Mouse (Mus musculus): ENCODE measurements at regions not wholly inside any gene's neighbourhood (a gene's known extent, or its start where the extent isn't known, plus 50 kb on each side); places are given as distances from the start of the nearest gene placed in this dataset.
"Not testable (repeated sequence)": the region's sequence is repeated elsewhere in the genome, so short reads cannot be mapped to it uniquely, and the experiment has no call there.

DNA sequence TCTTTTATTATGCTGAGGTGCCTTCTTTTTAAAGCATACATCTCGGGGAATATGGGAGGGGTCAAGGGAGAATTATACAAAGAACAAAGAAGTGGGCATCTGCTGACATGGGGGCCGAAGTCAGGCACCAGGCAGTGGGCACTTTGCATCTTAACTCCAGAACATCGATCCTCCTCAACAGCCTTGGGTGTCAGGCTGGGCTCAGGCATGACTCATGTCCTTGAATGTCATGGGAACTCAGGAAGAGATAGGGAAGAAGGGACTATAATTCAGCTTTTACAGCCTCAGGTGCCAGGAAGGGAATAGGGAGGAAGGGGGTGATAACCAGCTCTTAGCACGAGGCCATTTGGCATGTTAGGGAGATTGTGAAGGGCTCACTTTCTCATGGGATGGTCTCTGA, 85.6 kb upstream of the Ptprz1 start:
- ATAC-seq (replicated peaks); H3K4me2 ChIP-seq (replicated peaks); H3K36me3 ChIP-seq; H3K27ac ChIP-seq (replicated peaks); H3K4me3 ChIP-seq; H3K9me3 ChIP-seq; H3K9ac ChIP-seq (replicated peaks); H3K27me3 ChIP-seq: not testable (repeated sequence)
- 90% methylated on average over 4 of the region's 4 CpGs for WGBS
- peaks cover 12% of the 10 kb centered on the region for H3K4me1 ChIP-seq

DNA sequence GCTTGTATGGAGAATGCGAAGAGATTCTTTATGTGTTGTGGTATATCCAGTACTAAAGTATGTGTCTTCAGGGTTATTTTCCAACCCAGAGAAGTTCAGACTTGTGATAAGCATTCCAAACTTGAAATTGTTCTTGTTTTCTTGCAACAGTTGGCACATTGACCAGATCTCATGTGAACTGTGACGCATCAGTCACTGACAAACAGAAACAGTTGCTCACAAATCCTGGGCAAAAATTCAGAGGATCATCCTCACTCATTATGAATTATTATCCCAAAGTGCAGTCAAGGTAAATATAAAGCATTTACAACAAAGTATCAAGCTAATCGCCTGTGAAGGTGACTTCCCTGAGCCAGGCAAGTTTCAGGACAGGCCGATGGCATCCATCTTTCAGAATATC, 83.5 kb upstream of the Ptprz1 start:
- 95% methylated on average over 4 of the region's 4 CpGs for WGBS
- no peaks in the 10 kb centered on the region for H3K9me3 ChIP-seq
- ATAC-seq (replicated peaks), result no peak

DNA sequence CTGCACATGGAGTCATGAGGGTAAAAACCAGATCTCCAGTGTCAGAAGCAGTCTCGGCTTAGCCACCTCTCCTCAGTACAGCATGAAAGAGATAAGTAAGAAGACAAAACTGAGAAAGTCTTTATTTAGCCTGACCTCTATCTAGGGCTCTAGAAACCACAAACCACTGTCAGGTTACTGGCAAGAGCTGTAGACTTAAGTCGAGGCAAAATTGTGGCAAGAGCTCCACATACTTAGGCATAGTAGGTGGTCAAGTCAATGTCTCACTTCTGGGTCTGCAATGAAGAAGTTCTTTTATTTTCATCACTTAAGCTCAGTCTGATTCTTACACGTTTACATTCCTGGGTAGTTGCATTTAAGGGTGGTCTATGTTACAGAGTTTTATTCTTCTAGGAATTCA, 82.7 kb upstream of the Ptprz1 start:
- H3K4me2 ChIP-seq (replicated peaks), result no peak overlapping the region
- H3K9ac ChIP-seq (replicated peaks), result no peak overlapping the region
- no peak overlapping the region for H3K4me3 ChIP-seq
- H3K27me3 ChIP-seq, result no peaks in the 10 kb centered on the region
- H3K36me3 ChIP-seq, result no peaks in the 10 kb centered on the region
- no peaks in the 10 kb centered on the region for H3K9me3 ChIP-seq
- H3K4me1 ChIP-seq, result peaks cover 25% of the 10 kb centered on the region
- WGBS, result 92% methylated on average over 3 of the region's 3 CpGs
- no peak for ATAC-seq (replicated peaks)
- no peak overlapping the region for H3K27ac ChIP-seq (replicated peaks)

More for the DNA sequence above, 83.5 kb upstream of the Ptprz1 start:
- Histone ChIP-seq H3K36me3 (no peaks in the 10 kb centered on the region), H3K27me3 (no peaks in the 10 kb centered on the region), H3K4me3 (no peak overlapping the region), H3K9ac (replicated peaks) (no peak overlapping the region), H3K4me1 (peaks cover 25% of the 10 kb centered on the region), H3K4me2 (replicated peaks) (no peak overlapping the region), H3K27ac (replicated peaks) (no peak overlapping the region)

DNA sequence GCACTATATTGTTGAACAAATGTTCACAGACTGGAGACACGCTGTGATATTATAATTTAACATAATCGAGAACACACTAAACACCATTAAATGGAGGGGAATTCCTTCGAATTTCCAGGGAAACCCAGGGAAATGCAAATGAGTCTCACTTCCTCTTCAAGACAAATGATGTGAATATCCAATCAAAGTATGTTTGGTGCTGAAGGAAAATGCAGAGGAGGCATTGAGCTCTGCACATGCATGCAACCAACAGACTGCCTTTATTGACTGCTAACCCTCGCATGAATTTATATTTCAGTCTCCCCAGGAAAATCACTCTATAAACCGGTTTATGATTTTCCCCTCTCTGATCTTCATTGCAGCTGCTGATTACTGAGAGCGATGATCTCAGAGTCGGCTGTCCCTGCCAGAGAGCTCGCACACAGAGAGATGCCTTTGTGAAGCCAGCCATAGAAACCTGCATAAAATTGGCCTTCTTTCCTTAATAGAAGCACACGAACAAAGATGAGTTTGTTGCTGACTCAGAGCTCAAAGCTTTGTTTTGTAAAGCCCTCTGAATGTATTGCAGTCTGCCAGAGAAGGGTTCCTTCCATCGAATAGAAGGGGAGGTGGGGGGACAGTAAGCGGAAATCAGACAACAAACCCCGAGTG, 81.1 kb upstream of the Ptprz1 start:
- H3K4me1 ChIP-seq, result peaks cover 25% of the 10 kb centered on the region
- 2% methylated on average over 12 of the region's 12 CpGs for WGBS
- no peaks in the 10 kb centered on the region for H3K36me3 ChIP-seq
- no peaks in the 10 kb centered on the region for H3K27me3 ChIP-seq
- H3K4me2 ChIP-seq (replicated peaks), result peak overlapping the region; percentile 37
- H3K4me3 ChIP-seq, result peak overlapping the region; percentile 10; the same call in 1 of the 2 replicates
- H3K9ac ChIP-seq (replicated peaks), result peak overlapping the region; percentile 20
- no peaks in the 10 kb centered on the region for H3K9me3 ChIP-seq
- peak; percentile 91 for ATAC-seq (replicated peaks)
- peak overlapping the region; percentile 88 for H3K27ac ChIP-seq (replicated peaks)

DNA sequence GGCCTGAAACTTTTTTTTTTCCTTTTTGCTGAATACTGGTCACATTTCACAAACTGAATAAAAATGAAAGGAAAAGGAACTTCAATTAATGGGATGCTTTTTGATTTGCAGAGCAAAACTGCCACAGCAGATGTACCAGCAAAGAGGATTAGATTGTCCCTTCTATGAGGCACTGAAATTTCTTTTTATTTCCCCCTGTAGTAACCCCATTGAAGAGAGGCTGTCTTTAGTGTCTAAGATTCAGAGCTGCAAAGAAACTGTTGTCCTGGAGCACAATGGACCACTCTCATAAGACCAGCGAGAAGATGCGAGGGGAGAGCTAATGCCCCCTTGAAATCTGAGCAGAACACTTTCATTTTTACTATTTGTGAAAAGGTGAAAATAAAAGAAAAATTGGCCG, 80.5 kb upstream of the Ptprz1 start:
- H3K4me1 ChIP-seq, result peaks cover 25% of the 10 kb centered on the region
- peak; percentile 54 for ATAC-seq (replicated peaks)
- peak overlapping the region; percentile 10; the same call in 1 of the 2 replicates for H3K4me3 ChIP-seq

DNA sequence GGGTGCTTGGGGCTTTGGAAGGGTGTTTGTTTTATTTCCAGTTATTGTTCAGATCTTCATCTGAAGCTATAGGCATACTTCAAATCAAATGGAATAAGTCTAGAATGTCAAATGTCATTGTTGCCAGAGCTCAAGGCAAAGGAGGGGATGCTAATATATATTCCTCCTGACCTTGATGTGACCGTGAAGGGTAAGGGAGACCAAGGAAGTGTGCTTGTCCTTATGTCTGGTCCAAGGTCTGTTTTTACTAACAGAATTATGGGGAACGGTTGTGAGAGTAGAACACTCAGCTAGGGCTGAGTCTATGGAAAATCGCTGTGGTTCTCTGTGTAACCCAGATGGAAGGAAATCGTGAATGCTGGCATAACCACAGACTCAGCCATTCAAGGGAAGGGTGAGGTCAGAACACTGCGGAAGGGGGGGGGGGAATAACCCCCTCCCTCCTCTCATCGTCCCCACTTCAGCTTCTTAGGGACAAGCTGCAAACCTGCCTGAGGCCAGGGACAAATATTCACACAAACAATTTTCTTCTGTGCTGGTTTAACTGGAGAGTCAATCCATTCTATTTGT, 79.9 kb upstream of the Ptprz1 start:
- Histone ChIP-seq H3K4me2 (replicated peaks) (peak overlapping the region; percentile 37; the same call in 1 of the 2 replicates), H3K36me3 (no peaks in the 10 kb centered on the region), H3K4me3 (no peak overlapping the region), H3K4me1 (peaks cover 25% of the 10 kb centered on the region), H3K9me3 (no peaks in the 10 kb centered on the region), H3K9ac (replicated peaks) (peak overlapping the region; percentile 8), H3K27ac (replicated peaks) (peak overlapping the region; percentile 88), H3K27me3 (no peaks in the 10 kb centered on the region)
- 2% methylated on average over 6 of the region's 6 CpGs for WGBS
- peak; percentile 71 for ATAC-seq (replicated peaks)

More for the DNA sequence above, 80.5 kb upstream of the Ptprz1 start:
- no peaks in the 10 kb centered on the region for H3K9me3 ChIP-seq
- H3K4me2 ChIP-seq (replicated peaks), result peak overlapping the region; percentile 37
- H3K27me3 ChIP-seq, result no peaks in the 10 kb centered on the region
- WGBS, result 7% methylated on average over 3 of the region's 3 CpGs
- peak overlapping the region; percentile 20; the same call in 1 of the 2 replicates for H3K9ac ChIP-seq (replicated peaks)
- H3K36me3 ChIP-seq, result no peaks in the 10 kb centered on the region
- H3K27ac ChIP-seq (replicated peaks), result peak overlapping the region; percentile 88

DNA sequence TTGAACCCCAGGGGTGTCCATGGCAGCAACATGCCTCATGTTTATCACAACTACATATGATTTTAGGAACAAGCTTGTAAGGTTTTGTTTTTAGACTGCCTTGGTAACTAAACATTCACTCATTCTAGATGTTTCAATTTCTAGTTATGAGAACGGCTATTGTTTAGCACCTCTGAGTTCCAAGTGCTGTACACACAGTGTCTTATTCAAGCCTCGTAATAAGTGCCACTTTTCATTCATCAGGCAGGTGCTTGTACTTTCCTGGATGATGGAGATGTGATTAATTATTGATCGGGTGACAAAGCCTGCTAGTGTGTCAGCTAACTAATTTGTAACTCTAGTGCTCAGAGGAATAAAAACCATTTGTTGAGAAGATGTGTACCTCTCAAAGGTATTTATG, 73.4 kb upstream of the Ptprz1 start:
- H3K27ac ChIP-seq (replicated peaks), result no peak overlapping the region
- H3K4me2 ChIP-seq (replicated peaks), result no peak overlapping the region
- H3K9ac ChIP-seq (replicated peaks), result no peak overlapping the region
- 18% methylated on average over 3 of the region's 3 CpGs for WGBS
- H3K4me1 ChIP-seq, result peaks cover 10% of the 10 kb centered on the region
- no peaks in the 10 kb centered on the region for H3K27me3 ChIP-seq
- no peak for ATAC-seq (replicated peaks)
- H3K9me3 ChIP-seq, result no peaks in the 10 kb centered on the region
- H3K36me3 ChIP-seq, result no peaks in the 10 kb centered on the region
- no peak overlapping the region for H3K4me3 ChIP-seq

DNA sequence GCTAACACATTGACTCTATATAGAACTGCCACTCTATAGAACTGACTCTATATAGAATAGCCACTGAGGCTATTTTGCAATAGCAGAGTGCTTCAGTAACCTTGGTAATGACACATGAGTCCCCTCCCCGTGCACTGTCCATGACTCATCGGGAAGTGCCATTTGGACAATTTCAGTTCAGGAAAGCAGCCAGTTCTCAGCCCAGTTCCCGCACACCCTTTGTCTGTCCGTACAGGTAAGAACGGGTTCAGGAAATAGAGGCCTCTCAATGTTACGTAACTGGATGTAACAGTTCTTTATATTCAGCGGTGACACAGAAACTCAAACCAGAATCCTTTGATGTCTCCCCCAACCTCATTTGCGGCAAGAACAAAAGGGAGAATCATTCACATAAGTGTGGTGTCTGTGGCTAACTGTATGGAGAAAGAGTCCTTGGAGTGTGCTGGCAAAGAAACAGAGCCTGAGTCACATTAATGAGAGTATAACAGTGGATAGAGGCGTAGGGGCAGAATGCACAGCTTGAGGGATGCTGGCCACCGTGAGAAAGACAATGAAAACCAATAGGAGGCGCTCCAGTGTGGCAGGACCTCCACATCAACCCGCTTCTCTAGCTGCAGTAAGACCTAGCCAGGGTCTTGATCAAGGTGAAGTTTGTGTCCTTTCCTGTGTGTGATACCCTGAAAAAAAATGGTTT, 72.8 kb upstream of the Ptprz1 start:
- Histone ChIP-seq H3K27me3 (no peaks in the 10 kb centered on the region), H3K4me3 (no peak overlapping the region), H3K9me3 (no peaks in the 10 kb centered on the region), H3K9ac (replicated peaks) (no peak overlapping the region), H3K4me1 (peaks cover 10% of the 10 kb centered on the region), H3K4me2 (replicated peaks) (no peak overlapping the region), H3K27ac (replicated peaks) (no peak overlapping the region), H3K36me3 (no peaks in the 10 kb centered on the region)
- peak; percentile 55; the same call in 1 of the 2 replicates for ATAC-seq (replicated peaks)
- WGBS, result 28% methylated on average over 12 of the region's 12 CpGs

DNA sequence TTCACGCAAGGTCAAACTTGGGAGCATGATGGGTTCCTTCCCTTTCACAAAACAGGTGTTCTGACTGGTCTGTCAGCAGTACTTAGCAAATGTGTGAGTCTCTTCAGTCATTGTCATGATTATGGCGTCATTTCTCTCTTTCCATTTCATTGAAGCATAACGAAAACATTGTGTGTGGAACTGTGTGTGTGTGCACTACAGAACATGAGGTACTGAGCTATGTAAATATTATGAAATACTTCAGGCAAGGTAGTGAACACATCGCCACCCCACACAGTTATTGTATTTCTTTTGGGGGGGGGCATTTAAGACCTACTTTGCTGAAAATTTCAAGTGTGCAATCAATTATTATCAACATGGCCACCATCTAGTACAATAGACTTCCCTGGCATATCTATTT, 71.4 kb upstream of the Ptprz1 start:
- H3K4me2 ChIP-seq (replicated peaks), result no peak overlapping the region
- ATAC-seq (replicated peaks), result no peak
- H3K27me3 ChIP-seq, result no peaks in the 10 kb centered on the region
- 82% methylated on average over 4 of the region's 4 CpGs for WGBS
- H3K4me3 ChIP-seq, result no peak overlapping the region
- no peak overlapping the region for H3K9ac ChIP-seq (replicated peaks)
- H3K27ac ChIP-seq (replicated peaks), result no peak overlapping the region
- no peaks in the 10 kb centered on the region for H3K36me3 ChIP-seq
- H3K9me3 ChIP-seq, result no peaks in the 10 kb centered on the region
- H3K4me1 ChIP-seq, result peaks cover 10% of the 10 kb centered on the region

DNA sequence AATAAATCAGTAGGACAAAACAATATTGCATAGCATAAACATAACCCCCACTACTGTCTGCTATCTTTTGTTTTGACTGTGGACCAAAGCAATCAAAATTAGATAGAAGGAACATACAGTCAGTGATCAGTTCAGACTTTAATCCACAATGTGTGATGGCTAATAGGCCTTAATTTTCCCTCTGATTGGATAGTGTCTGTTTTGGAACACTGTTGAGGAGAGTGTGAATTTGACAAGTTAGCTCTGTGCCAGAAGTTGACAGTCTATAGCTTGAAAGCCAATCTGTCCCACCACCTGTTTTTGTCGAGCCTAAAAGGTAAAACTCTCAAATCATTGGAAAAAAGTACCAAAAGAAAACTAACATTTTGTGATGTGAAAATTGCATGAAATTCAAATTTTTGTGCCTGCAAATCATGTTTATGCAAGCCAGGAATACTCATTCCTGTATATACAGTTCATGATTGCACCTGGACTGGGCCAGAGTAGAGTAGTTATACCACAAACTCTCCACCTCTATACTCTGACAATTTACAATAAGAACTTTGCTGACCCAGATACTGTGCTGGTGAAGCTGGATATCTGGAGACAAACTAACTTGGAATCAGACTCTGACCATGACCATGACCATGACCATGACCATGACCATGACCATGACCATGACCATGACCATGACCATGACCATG, 50.1 kb upstream of the Ptprz1 start:
- Histone ChIP-seq H3K27ac (replicated peaks) (peak overlapping the region; percentile 50; the same call in 1 of the 2 replicates), H3K4me2 (replicated peaks) (no peak overlapping the region), H3K9ac (replicated peaks) (no peak overlapping the region), H3K4me3 (no peak overlapping the region), H3K36me3 (no peaks in the 10 kb centered on the region), H3K9me3 (no peaks in the 10 kb centered on the region), H3K4me1 (peaks cover 4% of the 10 kb centered on the region; the same call in 1 of the 2 replicates), H3K27me3 (no peaks in the 10 kb centered on the region)
- WGBS, result 59% methylated on average over 1 of the region's 1 CpGs
- ATAC-seq (replicated peaks), result peak; percentile 92
